Mouse (Mus musculus): ENCODE measurements around the gene Gm3952. TPM values are rescaled to one million over a fixed set of nuclear protein-coding genes. Genes with fewer than 3 reads are reported as not detected.

The Gm3952 gene
- not detected for polyA plus RNA-seq (2014; fragmentation: Illumina TruSeq; extraction: RNeasy Lipid Tissue Mini Kit (QIAGEN cat#74804); ENCODE audit: low read depth, low replicate concordance)

GRCm38 (mm10) chr8:128798594-128798993 lies at the start of gene Gm3952:
TSS of gene Gm3952 (minus strand) at chr8:128798694.

Other genes with a start within 250 kb of the Gm3952 start
- gene Itgb1, start 113.0 kb downstream of the Gm3952 start, polyA plus RNA-seq (2014; fragmentation: Illumina TruSeq; extraction: RNeasy Lipid Tissue Mini Kit (QIAGEN cat#74804); ENCODE audit: low read depth, low replicate concordance): 443 TPM

Data from kidney, adult 10 weeks (tissue).